Mouse (Mus musculus) right cerebral cortex, postnatal 4 days (tissue): Measurements from ENCODE around the gene Atp2a1.
"Not testable (repeated sequence)": the region's sequence is repeated elsewhere in the genome, so short reads cannot be mapped to it uniquely, and the experiment has no call there.

Experiments
- DNase-seq: peaks from one replicate; pipeline ENCODE4 v3.0.0-alpha.2; 2022

Gene Atp2a1

GRCm38 (mm10) chr7:126448481-126448880 is 14.4 kb downstream of the Atp2a1 start:
- DNase-seq = no peak

GRCm38 (mm10) chr7:126446217-126446616 is 16.7 kb downstream of the Atp2a1 start:
- DNase-seq = no peak

DNA sequence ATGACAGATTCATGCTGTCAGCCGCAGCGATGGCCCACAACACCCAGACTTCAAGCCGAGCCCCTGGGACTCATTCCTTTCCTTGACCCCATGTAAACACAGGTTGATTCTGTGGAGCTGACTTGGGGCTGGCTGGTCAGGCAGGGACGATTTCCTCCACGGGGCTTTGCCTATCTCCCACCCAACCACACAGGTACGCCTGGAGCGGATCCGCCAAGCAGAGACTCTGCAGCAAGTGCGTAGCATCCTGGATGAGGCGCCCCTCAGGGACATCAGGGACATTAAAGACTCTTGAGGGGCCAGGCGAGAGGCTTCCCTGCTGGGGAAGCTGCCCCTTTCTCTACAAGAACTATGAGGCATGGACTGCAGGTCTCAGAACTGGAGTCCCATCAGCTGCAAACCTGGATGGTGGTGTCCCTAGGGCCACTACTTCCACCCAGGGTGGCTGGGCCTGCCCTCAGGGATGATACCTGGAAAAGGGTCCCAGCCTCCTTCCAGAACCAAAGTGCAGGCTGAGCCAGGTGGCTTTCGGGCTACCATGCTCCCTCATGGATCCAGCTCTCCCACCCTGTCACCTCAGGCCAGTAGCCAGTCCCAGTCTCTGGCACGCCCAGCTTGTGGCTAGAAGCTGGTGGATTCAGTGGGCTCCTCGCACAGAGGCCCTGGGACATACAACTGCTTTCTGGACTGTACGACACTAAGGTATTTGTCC is 17.6 kb downstream of the Atp2a1 start:
- no peak for DNase-seq

GRCm38 (mm10) chr7:126444536-126444935 is 18.4 kb downstream of the Atp2a1 start:
- no peak for DNase-seq

GRCm38 (mm10) chr7:126443997-126444396 is 18.9 kb downstream of the Atp2a1 start:
- DNase-seq = no peak

GRCm38 (mm10) chr7:126440134-126440533 is 22.8 kb downstream of the Atp2a1 start:
- no peak for DNase-seq

DNA sequence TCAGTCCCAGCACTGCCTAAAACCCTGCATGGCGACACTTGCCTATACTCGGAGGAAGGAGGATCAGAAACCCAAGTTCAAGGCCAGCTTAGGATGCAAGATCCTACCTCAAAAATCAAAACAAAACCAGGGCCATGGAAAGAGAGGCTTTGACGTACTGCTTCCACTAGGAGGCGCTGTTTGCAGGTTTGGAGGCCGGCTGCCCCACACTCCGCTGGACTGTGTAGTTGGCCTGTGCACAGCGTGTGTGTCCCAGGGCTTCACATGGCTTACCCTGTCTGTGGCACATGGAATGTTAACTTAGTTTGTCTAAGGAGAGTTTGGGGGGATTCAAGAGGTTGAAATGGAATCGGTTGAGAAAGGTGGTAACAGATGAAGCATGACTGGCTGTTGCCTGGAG is 26.1 kb downstream of the Atp2a1 start:
- DNase-seq = peak; percentile 60

- no peak for DNase-seq
Observed at GRCm38 (mm10) chr7:126435801-126436200, 27.1 kb downstream of the Atp2a1 start.

GRCm38 (mm10) chr7:126434726-126435125 is 28.2 kb downstream of the Atp2a1 start:
- no peak for DNase-seq

GRCm38 (mm10) chr7:126430167-126430566 is 32.7 kb downstream of the Atp2a1 start:
- no peak for DNase-seq

GRCm38 (mm10) chr7:126429503-126429898 is 33.4 kb downstream of the Atp2a1 start:
- DNase-seq = no peak

GRCm38 (mm10) chr7:126428631-126429502 is 34.0 kb downstream of the Atp2a1 start, which contains the start of gene Rabep2:
Rabep2 (plus strand) TSS chr7:126428759.
- DNase-seq = peak; percentile 99

GRCm38 (mm10) chr7:126428154-126428553 is 34.8 kb downstream of the Atp2a1 start:
- DNase-seq = no peak

DNA sequence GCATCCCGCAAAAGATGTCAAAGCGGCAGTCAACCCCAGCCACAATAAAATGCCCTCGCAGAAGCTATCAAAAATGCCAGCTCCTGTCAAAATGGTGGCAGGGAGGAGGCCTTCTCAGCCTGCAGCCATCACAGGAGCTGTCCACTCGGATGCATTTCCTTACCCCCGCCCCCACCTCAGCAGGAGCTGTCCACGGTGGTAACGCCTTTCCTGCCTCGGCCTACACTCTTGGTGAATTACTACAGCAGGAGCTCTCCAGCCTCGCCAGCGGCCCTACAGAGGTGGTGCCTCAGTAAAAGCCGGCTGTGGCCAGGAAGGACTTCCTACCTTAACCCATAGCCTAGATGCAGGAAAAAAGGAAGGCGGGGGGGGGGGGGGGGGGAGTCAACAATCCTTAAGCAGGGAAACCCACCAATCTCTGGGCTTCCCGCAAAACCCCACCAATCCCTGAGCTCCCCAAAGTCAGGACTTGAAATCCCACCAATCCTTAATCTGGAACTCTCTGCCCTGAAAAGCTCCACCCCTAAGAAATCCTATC is 35.5 kb downstream of the Atp2a1 start:
- no peak for DNase-seq

DNA sequence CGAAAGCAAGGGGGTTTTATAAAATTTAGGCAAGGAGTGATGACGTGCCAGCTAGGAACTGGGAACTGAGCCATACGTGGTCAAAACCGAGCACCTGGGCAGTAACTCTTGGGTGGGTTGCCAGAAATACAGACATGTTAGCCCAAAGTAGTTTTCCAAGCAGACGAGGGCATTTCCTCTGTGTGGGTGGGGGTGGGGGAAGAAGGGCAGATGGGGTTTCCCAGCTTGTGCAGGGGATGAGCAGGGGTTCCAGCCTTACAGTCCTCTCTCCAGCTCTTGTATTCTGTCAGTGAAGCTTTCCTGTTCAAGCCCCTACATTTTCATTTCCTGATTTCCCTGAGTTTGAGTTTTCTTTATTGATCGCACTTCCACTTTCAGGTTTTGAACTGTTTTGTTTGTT is 38.7 kb downstream of the Atp2a1 start:
- no peak for DNase-seq

- no peak for DNase-seq
Observed at GRCm38 (mm10) chr7:126421756-126422155, 41.2 kb downstream of the Atp2a1 start.

DNA sequence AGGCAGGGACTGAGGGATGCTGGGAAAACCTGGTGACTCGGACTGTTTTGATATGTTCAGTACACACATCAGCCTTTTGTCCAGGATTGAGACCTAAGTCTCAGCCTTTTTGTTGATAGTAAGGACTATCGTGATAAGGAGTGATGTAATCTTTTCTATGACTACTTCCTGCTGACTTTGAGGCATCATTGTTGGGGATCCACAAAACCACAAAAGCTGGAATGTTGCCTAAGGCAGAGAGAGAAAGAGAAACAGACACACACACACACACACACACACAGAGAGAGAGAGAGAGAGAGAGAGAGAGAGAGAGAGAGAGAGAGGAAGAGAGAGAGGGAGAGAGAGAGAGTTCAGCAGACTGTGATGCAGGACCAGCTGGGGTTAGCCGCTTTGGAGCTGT is 44.4 kb downstream of the Atp2a1 start:
- no peak for DNase-seq

- DNase-seq = no peak
Observed at GRCm38 (mm10) chr7:126417606-126418005, 45.3 kb downstream of the Atp2a1 start.

DNA sequence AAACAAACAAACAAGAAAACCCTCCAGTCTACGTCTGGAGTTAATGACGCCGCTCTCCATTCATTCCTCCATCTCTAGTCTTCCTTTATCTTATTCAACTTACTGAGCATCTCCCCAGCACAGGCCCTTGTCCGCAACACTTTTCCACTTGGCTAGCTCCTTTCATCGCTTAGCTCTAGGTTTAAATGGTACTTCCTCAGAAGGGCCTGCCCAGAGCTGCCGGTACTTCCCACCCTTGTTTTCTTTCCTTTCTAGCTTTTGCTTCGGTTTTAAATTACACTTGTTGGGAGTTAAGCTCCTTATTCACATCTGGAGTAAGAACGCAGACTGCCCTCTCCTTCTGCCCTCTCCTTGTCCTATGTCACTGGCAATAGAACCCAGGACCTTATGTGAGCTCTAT is 45.9 kb downstream of the Atp2a1 start:
- DNase-seq = no peak

GRCm38 (mm10) chr7:126416615-126417014 is 46.3 kb downstream of the Atp2a1 start:
- no peak for DNase-seq

- no peak for DNase-seq
Observed at GRCm38 (mm10) chr7:126414725-126415124, 48.2 kb downstream of the Atp2a1 start, which contains the start of gene Cd19. Cd19 (minus strand) TSS chr7:126414889.

GRCm38 (mm10) chr7:126411061-126411460 is 51.8 kb downstream of the Atp2a1 start:
- DNase-seq = no peak

DNA sequence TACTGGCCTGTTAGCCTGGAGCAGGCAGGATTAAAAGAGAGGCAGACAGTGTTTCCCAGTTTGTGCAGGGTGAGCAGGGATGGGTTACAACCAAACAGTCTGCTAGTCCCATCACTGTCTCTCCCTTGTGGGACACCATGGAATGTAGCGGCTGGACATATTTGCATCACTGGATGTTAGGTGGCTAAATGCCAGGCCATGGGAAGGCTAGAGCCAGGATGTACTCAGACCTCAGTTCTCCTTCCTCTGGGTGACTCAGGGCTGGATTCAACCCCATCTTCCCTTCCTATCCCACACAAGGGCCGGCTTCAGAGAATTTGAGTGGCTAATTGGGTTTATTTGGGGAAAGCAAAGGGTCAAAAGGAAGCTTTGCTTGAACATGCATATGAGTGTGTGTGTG is 54.2 kb downstream of the Atp2a1 start:
- no peak for DNase-seq

DNA sequence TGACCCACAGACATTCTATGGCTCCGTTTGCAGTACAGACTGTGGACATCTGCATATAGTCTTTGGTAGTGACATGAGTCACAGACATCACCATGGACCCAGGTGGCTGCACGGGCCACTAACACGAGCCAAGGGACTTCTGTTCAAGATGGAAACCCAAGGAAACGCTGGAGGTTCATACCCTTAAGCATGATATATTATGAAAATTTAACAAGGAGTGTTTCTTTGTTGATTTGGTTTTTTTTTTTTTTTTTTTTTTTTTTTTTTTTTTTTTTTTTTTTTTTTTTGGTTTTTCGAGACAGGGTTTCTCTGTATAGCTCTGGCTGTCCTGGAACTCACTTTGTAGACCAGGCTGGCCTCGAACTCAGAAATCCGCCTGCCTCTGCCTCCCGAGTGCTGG is 60.4 kb downstream of the Atp2a1 start:
- not testable (repeated sequence) for DNase-seq
